Mouse (Mus musculus) bone marrow, adult 2 months (tissue): ENCODE results near the gene Fubp1.

Source experiments
- CTCF ChIP-seq: fragments of 200-500 bp; IDR thresholded peaks from 2 replicates; pipeline ENCODE4 v1.5.1; 2011; ENCODE audit warnings: low read length, control low read depth; ENCODE audit not compliant: control insufficient read depth, insufficient read depth
- POLR2A ChIP-seq: fragments of 200-500 bp; IDR thresholded peaks from 2 replicates; pipeline ENCODE4 v1.6.1; 2011; ENCODE audit warnings: low read depth, mild to moderate bottlenecking, control low read depth, low read length, borderline replicate concordance; ENCODE audit not compliant: control insufficient read depth

DNA sequence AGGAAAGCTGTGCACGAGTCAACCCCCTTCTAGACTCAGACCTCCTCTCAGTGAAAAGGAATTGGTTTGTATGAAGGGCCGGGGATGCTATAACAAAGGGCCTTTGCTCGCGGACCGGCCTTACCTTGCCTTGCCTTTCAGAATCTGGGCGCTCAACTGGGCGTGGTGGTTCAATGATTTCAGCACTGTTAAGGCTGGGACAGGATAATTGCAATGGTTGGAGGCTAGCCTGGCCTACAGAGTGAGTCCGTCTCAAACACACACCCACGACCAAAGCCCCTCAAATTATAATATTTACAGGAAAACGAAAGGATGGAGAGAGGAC is 44.2 kb upstream of the Fubp1 start, which contains the start of gene Gipc2:
- TF ChIP-seq CTCF (no peak), POLR2A (no peak)
